Mouse (Mus musculus): ENCODE data around the gene Wdr62. TPM values are rescaled to one million over a fixed set of nuclear protein-coding genes. Genes with fewer than 3 reads are reported as not detected.

Gene Wdr62
- polyA plus RNA-seq, 2 experiments, result 7.5 to 14.0 TPM

GRCm38 (mm10) chr7:30220008-30220356 is 60.2 kb downstream of the Wdr62 start:
- H3K9ac ChIP-seq (replicated peaks), result peak overlapping the region; percentile 47
- TF ChIP-seq EP300 (IDR thresholded peaks at IDR 0.05; ENCODE audit: low read depth) (no peak), CTCF (IDR thresholded peaks at IDR 0.05; ENCODE audit: low read depth) (no peak)
- 13% methylated on average over 11 of the region's 11 CpGs for WGBS (ENCODE audit: insufficient replicate concordance)
- no peaks in the 10 kb centered on the region for H3K9me3 ChIP-seq (ENCODE audit: control insufficient read depth, low read length)
- no peaks in the 10 kb centered on the region for H3K27me3 ChIP-seq (ENCODE audit: control insufficient read depth, insufficient read depth, low read length)
- H3K4me1 ChIP-seq (replicated peaks; ENCODE audit: control insufficient read depth in 2 of 2, insufficient read depth in 2 of 2, low read length in 1 of 2), result peaks cover 0 to 14% of the 10 kb centered on the region in 2 experiments; a peak in 3 of 4 replicates
- peak overlapping the region; percentile 38 to 44 for H3K4me3 ChIP-seq (ENCODE audit: insufficient read depth in 1 of 2, low read depth in 2 of 2, low read length in 2 of 2)
- no peak for DNase-seq (ENCODE audit: low read depth in 3 of 3, low spot score in 3 of 3)
- H3K36me3 ChIP-seq (replicated peaks; ENCODE audit: control insufficient read depth, insufficient read depth, low read depth), result no peaks in the 10 kb centered on the region
- no peak for ATAC-seq (ENCODE audit: insufficient read depth)
- no peak overlapping the region for H3K27ac ChIP-seq
- H3K4me2 ChIP-seq (ENCODE audit: low read depth), result peak overlapping the region; percentile 77

- peak overlapping the region; percentile 38 to 44 for H3K4me3 ChIP-seq (ENCODE audit: insufficient read depth in 1 of 2, low read depth in 2 of 2, low read length in 2 of 2)
- ATAC-seq (ENCODE audit: insufficient read depth) (peak; percentile 62; the same call in 1 of the 2 replicates), DNase-seq (ENCODE audit: low read depth in 3 of 3, low spot score in 3 of 3) (no peak)
- peaks cover 0 to 14% of the 10 kb centered on the region in 2 experiments; a peak in 3 of 4 replicates for H3K4me1 ChIP-seq (replicated peaks; ENCODE audit: control insufficient read depth in 2 of 2, insufficient read depth in 2 of 2, low read length in 1 of 2)
- TF ChIP-seq CTCF (IDR thresholded peaks at IDR 0.05; ENCODE audit: low read depth) (no peak), EP300 (IDR thresholded peaks at IDR 0.05; ENCODE audit: low read depth) (no peak)
- 3% methylated on average over 16 of the region's 16 CpGs for WGBS (ENCODE audit: insufficient replicate concordance)
- peak overlapping the region; percentile 47 for H3K9ac ChIP-seq (replicated peaks)
- no peaks in the 10 kb centered on the region for H3K9me3 ChIP-seq (ENCODE audit: control insufficient read depth, low read length)
- H3K27me3 ChIP-seq (ENCODE audit: control insufficient read depth, insufficient read depth, low read length), result no peaks in the 10 kb centered on the region
- peak overlapping the region; percentile 77 for H3K4me2 ChIP-seq (ENCODE audit: low read depth)
- H3K36me3 ChIP-seq (replicated peaks; ENCODE audit: control insufficient read depth, insufficient read depth, low read depth), result no peaks in the 10 kb centered on the region
- no peak overlapping the region for H3K27ac ChIP-seq
Measured at GRCm38 (mm10) chr7:30219293-30220007, 60.8 kb downstream of the Wdr62 start.

- no peak overlapping the region for H3K4me2 ChIP-seq (ENCODE audit: low read depth)
- WGBS (ENCODE audit: insufficient replicate concordance), result 66% methylated on average over 2 of the region's 2 CpGs
- H3K9ac ChIP-seq (replicated peaks), result no peak overlapping the region
- no peak overlapping the region for H3K27ac ChIP-seq
- no peak overlapping the region for H3K4me3 ChIP-seq (ENCODE audit: insufficient read depth in 1 of 2, low read depth in 2 of 2, low read length in 2 of 2)
- no peaks in the 10 kb centered on the region for H3K9me3 ChIP-seq (ENCODE audit: control insufficient read depth, low read length)
- ATAC-seq (ENCODE audit: insufficient read depth) (no peak), DNase-seq (ENCODE audit: low read depth in 3 of 3, low spot score in 3 of 3) (no peak)
- no peak for TF ChIP-seq CTCF (IDR thresholded peaks at IDR 0.05; ENCODE audit: low read depth)
- H3K36me3 ChIP-seq (replicated peaks; ENCODE audit: control insufficient read depth, insufficient read depth, low read depth), result no peaks in the 10 kb centered on the region
- peaks cover 0 to 11% of the 10 kb centered on the region in 2 experiments; a peak in 3 of 4 replicates for H3K4me1 ChIP-seq (replicated peaks; ENCODE audit: control insufficient read depth in 2 of 2, insufficient read depth in 2 of 2, low read length in 1 of 2)
- H3K27me3 ChIP-seq (ENCODE audit: control insufficient read depth, insufficient read depth, low read length), result no peaks in the 10 kb centered on the region
Measured at GRCm38 (mm10) chr7:30217277-30217676, 62.9 kb downstream of the Wdr62 start.

GRCm38 (mm10) chr7:30216723-30217151 is 63.5 kb downstream of the Wdr62 start:
- Histone ChIP-seq H3K9me3 (ENCODE audit: control insufficient read depth, low read length) (no peaks in the 10 kb centered on the region), H3K36me3 (replicated peaks; ENCODE audit: control insufficient read depth, insufficient read depth, low read depth) (no peaks in the 10 kb centered on the region), H3K4me2 (ENCODE audit: low read depth) (peak overlapping the region; percentile 45), H3K4me3 (ENCODE audit: insufficient read depth in 1 of 2, low read depth in 2 of 2, low read length in 2 of 2) (no peak overlapping the region), H3K27ac (no peak overlapping the region), H3K27me3 (ENCODE audit: control insufficient read depth, insufficient read depth, low read length) (no peaks in the 10 kb centered on the region), H3K9ac (replicated peaks) (no peak overlapping the region), H3K4me1 (replicated peaks; ENCODE audit: control insufficient read depth in 2 of 2, insufficient read depth in 2 of 2, low read length in 1 of 2) (peaks cover 0 to 5% of the 10 kb centered on the region in 2 experiments; a peak in 2 of 4 replicates)
- WGBS (ENCODE audit: insufficient replicate concordance), result 1% methylated on average over 15 of the region's 16 CpGs
- peak; percentile 98 for TF ChIP-seq CTCF (IDR thresholded peaks at IDR 0.05; ENCODE audit: low read depth)
- TF ChIP-seq EP300 (IDR thresholded peaks at IDR 0.05; ENCODE audit: low read depth), result no peak
- peak; percentile 59 to 68 (median 67) for DNase-seq (ENCODE audit: low read depth in 3 of 3, low spot score in 3 of 3)
- ATAC-seq (ENCODE audit: insufficient read depth), result peak; percentile 41; the same call in 1 of the 2 replicates

GRCm38 (mm10) chr7:30215875-30216274 is 64.3 kb downstream of the Wdr62 start:
- no peak for TF ChIP-seq EP300 (IDR thresholded peaks at IDR 0.05; ENCODE audit: low read depth)
- TF ChIP-seq CTCF (IDR thresholded peaks at IDR 0.05; ENCODE audit: low read depth), result no peak
- Histone ChIP-seq H3K27me3 (ENCODE audit: control insufficient read depth, insufficient read depth, low read length) (no peaks in the 10 kb centered on the region), H3K27ac (no peak overlapping the region), H3K4me2 (ENCODE audit: low read depth) (no peak overlapping the region), H3K9me3 (ENCODE audit: control insufficient read depth, low read length) (no peaks in the 10 kb centered on the region), H3K4me1 (replicated peaks; ENCODE audit: control insufficient read depth in 2 of 2, insufficient read depth in 2 of 2, low read length in 1 of 2) (peaks cover 0 to 5% of the 10 kb centered on the region in 2 experiments; a peak in 2 of 4 replicates), H3K36me3 (replicated peaks; ENCODE audit: control insufficient read depth, insufficient read depth, low read depth) (no peaks in the 10 kb centered on the region), H3K4me3 (ENCODE audit: insufficient read depth in 1 of 2, low read depth in 2 of 2, low read length in 2 of 2) (no peak overlapping the region), H3K9ac (replicated peaks) (no peak overlapping the region)
- ATAC-seq (ENCODE audit: insufficient read depth) (no peak), DNase-seq (ENCODE audit: low read depth in 3 of 3, low spot score in 3 of 3) (no peak)
- WGBS (ENCODE audit: insufficient replicate concordance), result 72% methylated on average over 3 of the region's 3 CpGs
